Mouse (Mus musculus): ENCODE results near the gene Olfr963. TPM values are rescaled to one million over a fixed set of nuclear protein-coding genes. Genes with fewer than 3 reads are reported as not detected.
"Not testable (repeated sequence)": the region's sequence is repeated elsewhere in the genome, so short reads cannot be mapped to it uniquely, and the experiment has no call there.

Olfr963 gene
- not detected for total RNA-seq (2022)

GRCm38 (mm10) chr9:39666905-39667304 lies at the start of gene Olfr963:
Gene Olfr963, plus strand, starts transcription at chr9:39667205.
- no peak for DNase-seq (ENCODE audit: low spot score in 2 of 2)

GRCm38 (mm10) chr9:39621073-39621472 lies 45.9 kb upstream of the Olfr963 start, which contains the start of gene Olfr960:
Gene Olfr960, plus strand, starts transcription at chr9:39621373.
- no peak for DNase-seq (ENCODE audit: low spot score in 2 of 2)

GRCm38 (mm10) chr9:39623783-39624182 lies 43.2 kb upstream of the Olfr963 start:
- DNase-seq (ENCODE audit: low spot score in 2 of 2): no peak

GRCm38 (mm10) chr9:39624711-39625110 lies 42.3 kb upstream of the Olfr963 start:
- DNase-seq (ENCODE audit: low spot score in 2 of 2): no peak

GRCm38 (mm10) chr9:39629069-39629468 lies 37.9 kb upstream of the Olfr963 start:
- DNase-seq (ENCODE audit: low spot score in 2 of 2): no peak

GRCm38 (mm10) chr9:39633913-39634594 lies 33.0 kb upstream of the Olfr963 start:
- DNase-seq (ENCODE audit: low spot score in 2 of 2): no peak

GRCm38 (mm10) chr9:39644785-39645184 lies 22.2 kb upstream of the Olfr963 start, which contains the start of gene Olfr961:
Gene Olfr961, plus strand, starts transcription at chr9:39645085.
- DNase-seq (ENCODE audit: low spot score in 2 of 2): no peak

GRCm38 (mm10) chr9:39647382-39647781 lies 19.6 kb upstream of the Olfr963 start:
- DNase-seq (ENCODE audit: low spot score in 2 of 2): no peak

- DNase-seq (ENCODE audit: low spot score in 2 of 2): no peak
These were observed 12.1 kb upstream of the Olfr963 start for GRCm38 (mm10) chr9:39654756-39655396.

- DNase-seq (ENCODE audit: low spot score in 2 of 2): no peak
These were observed 2.7 kb downstream of the Olfr963 start for GRCm38 (mm10) chr9:39669723-39670122.

GRCm38 (mm10) chr9:39674820-39675219 lies 7.8 kb downstream of the Olfr963 start:
- DNase-seq (ENCODE audit: low spot score in 2 of 2): no peak

- DNase-seq (ENCODE audit: low spot score in 2 of 2): no peak
These were observed 11.6 kb downstream of the Olfr963 start for GRCm38 (mm10) chr9:39678557-39678956.

- no peak for DNase-seq (ENCODE audit: low spot score in 2 of 2)
These were observed 12.3 kb downstream of the Olfr963 start for GRCm38 (mm10) chr9:39679280-39679679.

GRCm38 (mm10) chr9:39701123-39701522 lies 34.1 kb downstream of the Olfr963 start:
- DNase-seq (ENCODE audit: low spot score in 2 of 2): not testable (repeated sequence)

- no peak for DNase-seq (ENCODE audit: low spot score in 2 of 2)
These were observed 40.0 kb downstream of the Olfr963 start, which contains the start of gene Olfr149 for GRCm38 (mm10) chr9:39707017-39707416. Gene Olfr149, minus strand, starts transcription at chr9:39707117.

- no peak for DNase-seq (ENCODE audit: low spot score in 2 of 2)
These were observed 42.0 kb downstream of the Olfr963 start for GRCm38 (mm10) chr9:39708958-39709357.

- no peak for DNase-seq (ENCODE audit: low spot score in 2 of 2)
These were observed 44.0 kb downstream of the Olfr963 start, which contains the start of gene Olfr965 for GRCm38 (mm10) chr9:39711053-39711452. Gene Olfr965, plus strand, starts transcription at chr9:39711353.

Other genes starting within 250 kb of the Olfr963 start
- gene Olfr952, start 240.1 kb upstream of the Olfr963 start, total RNA-seq (2022): not detected
- not detected for gene Olfr954, start 210.5 kb upstream of the Olfr963 start, total RNA-seq (2022)
- gene Olfr955, start 195.3 kb upstream of the Olfr963 start, total RNA-seq (2022): not detected
- not detected for gene Olfr44, start 173.2 kb upstream of the Olfr963 start, total RNA-seq (2022)
- not detected for gene Olfr957, start 151.4 kb upstream of the Olfr963 start, total RNA-seq (2022)
- not detected for gene Olfr958, start 113.2 kb upstream of the Olfr963 start, total RNA-seq (2022)
- gene Olfr959, start 91.6 kb upstream of the Olfr963 start, total RNA-seq (2022): not detected
- gene AW551984, start 62.8 kb upstream of the Olfr963 start, total RNA-seq (2022): under 1 TPM; 0.16 to 0.54 (median 0.34) TPM
- gene Olfr148, start 56.5 kb upstream of the Olfr963 start, total RNA-seq (2022): not detected
- gene Olfr960, start 45.8 kb upstream of the Olfr963 start, total RNA-seq (2022): not detected
- not detected for gene Olfr961, start 22.1 kb upstream of the Olfr963 start, total RNA-seq (2022)
- not detected for gene Olfr149, start 39.9 kb downstream of the Olfr963 start, total RNA-seq (2022)
- gene Olfr965, start 44.1 kb downstream of the Olfr963 start, total RNA-seq (2022): not detected
- not detected for gene Olfr150, start 63.8 kb downstream of the Olfr963 start, total RNA-seq (2022)
- gene Olfr967, start 79.0 kb downstream of the Olfr963 start, total RNA-seq (2022): not detected
- not detected for gene Olfr968, start 116.0 kb downstream of the Olfr963 start, total RNA-seq (2022)
- not detected for gene Olfr969, start 123.7 kb downstream of the Olfr963 start, total RNA-seq (2022)
- not detected for gene Olfr970, start 141.7 kb downstream of the Olfr963 start, total RNA-seq (2022)
- gene Olfr971, start 169.7 kb downstream of the Olfr963 start, total RNA-seq (2022): not detected
- gene Olfr972, start 199.2 kb downstream of the Olfr963 start, total RNA-seq (2022): not detected
- gene Olfr229, start 240.1 kb downstream of the Olfr963 start, total RNA-seq (2022): not detected